Mouse (Mus musculus) heart, postnatal 0 days (tissue): ENCODE measurements around the gene 6330409D20Rik. TPM values are rescaled to one million over a fixed set of nuclear protein-coding genes. Genes with fewer than 3 reads are reported as not detected.

Source experiments
- ATAC-seq: fragments of 200-750 bp; cut with Nextera tagmentation; 2 replicates; pipeline ENCODE4 v1.8.0; 2017; ENCODE audit warnings: low read depth, moderate number of reproducible peaks, moderate library complexity; ENCODE audit not compliant: insufficient read depth
- DNase-seq: peaks from one replicate; pipeline ENCODE4 v3.0.0-alpha.2; 2016; ENCODE audit warnings: low spot score
- H3K27ac ChIP-seq: fragments of 300-500 bp; sonication (generic); 2 replicates; pipeline ENCODE4 v1.5.1; 2014; ENCODE audit warnings: low read depth, mild to moderate bottlenecking
- H3K27me3 ChIP-seq: fragments of 300-500 bp; sonication (generic); 2 replicates; pipeline ENCODE4 v1.6.1; 2014; ENCODE audit warnings: low read length, mixed read lengths; ENCODE audit not compliant: control insufficient read depth, insufficient read depth
- H3K36me3 ChIP-seq: fragments of 300-500 bp; sonication (generic); replicated peaks from 2 replicates; pipeline ENCODE4 v1.6.1; 2014; ENCODE audit warnings: low read length, mixed read lengths; ENCODE audit not compliant: control insufficient read depth, insufficient read depth
- H3K4me1 ChIP-seq: fragments of 300-500 bp; sonication (generic); 2 replicates; pipeline ENCODE4 v1.6.1; 2014; ENCODE audit warnings: antibody characterized with exemption; ENCODE audit not compliant: control insufficient read depth, insufficient read depth
- H3K4me2 ChIP-seq: fragments of 300-500 bp; sonication (generic); 2 replicates; pipeline ENCODE4 v1.6.1; 2014; ENCODE audit warnings: low read depth, mild to moderate bottlenecking, low read length, moderate library complexity
- H3K4me3 ChIP-seq: fragments of 300-500 bp; sonication (generic); 2 replicates; pipeline ENCODE4 v1.5.1; 2014; ENCODE audit warnings: low read depth, low read length
- H3K9ac ChIP-seq: fragments of 300-500 bp; sonication (generic); replicated peaks from 2 replicates; pipeline ENCODE4 v1.6.1; 2014; ENCODE audit warnings: low read depth, low read length, mixed read lengths
- H3K9me3 ChIP-seq: fragments of 300-500 bp; sonication (generic); replicated peaks from 2 replicates; pipeline ENCODE4 v1.6.1; 2016; ENCODE audit warnings: low read length; ENCODE audit not compliant: control insufficient read depth
- CTCF ChIP-seq: IDR thresholded peaks from 2 replicates; pipeline ENCODE4 v1.5.1; 2016; ENCODE audit warnings: antibody characterized with exemption, control low read depth, low read depth
- EP300 ChIP-seq: IDR thresholded peaks from 2 replicates; pipeline ENCODE4 v1.6.1; 2016; ENCODE audit warnings: antibody characterized with exemption, low read depth
- WGBS: fragments of 180-500 bp; shearing (Covaris S2); extraction: QIAGEN DNeasy Blood & Tissue Kit; methylation state at CpG from one replicate; pipeline ENCODE4 v1.1.7; 2014; 5-methylcytosine and 5-hydroxymethylcytosine counted together
- polyA plus RNA-seq: library from polyadenylated mRNA; unstranded; fragments of >200 nt; fragmentation: Nextera tagmentation; extraction: Ambion mirVana; gene quantifications from 2 replicates; pipeline ENCODE4 v1.2.1, GENCODE M21; 2015
- total RNA-seq: library from RNA; depleted of rRNA; stranded (reverse); fragments of >200 nt; gene quantifications from 2 replicates; pipeline ENCODE4 v1.2.3, GENCODE M21; 2014; ENCODE audit warnings: low replicate concordance

6330409D20Rik gene
- total and polyA plus RNA-seq, 2 experiments from 2014 or later = 0.15 TPM; not detected in 1

DNA sequence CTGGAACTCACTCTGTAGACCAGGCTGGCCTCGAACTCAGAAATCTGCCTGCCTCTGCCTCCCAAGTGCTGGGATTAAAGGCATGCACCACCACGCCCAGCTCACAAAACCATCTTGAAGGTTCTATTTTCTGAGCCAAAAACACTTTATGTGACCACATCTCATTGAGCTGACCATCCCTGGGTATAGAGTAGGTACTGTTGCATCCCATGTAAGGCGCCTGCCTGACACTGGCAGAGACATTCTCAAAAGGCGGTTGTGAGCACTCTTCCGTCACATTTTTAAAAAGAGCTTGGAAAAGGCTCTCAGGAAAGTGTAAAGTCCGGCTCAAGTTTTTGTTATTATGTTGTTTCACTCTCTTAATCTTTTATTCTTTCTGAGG lies 15.8 kb upstream of the 6330409D20Rik start:
- DNase-seq (no peak), ATAC-seq (no peak)
- Histone ChIP-seq H3K36me3 (peaks cover 49% of the 10 kb centered on the region), H3K27me3 (no peaks in the 10 kb centered on the region), H3K4me1 (no peaks in the 10 kb centered on the region), H3K9me3 (no peaks in the 10 kb centered on the region), H3K4me3 (peak overlapping the region; percentile 60; the same call in 1 of the 2 replicates), H3K27ac (no peak overlapping the region), H3K9ac (no peak overlapping the region), H3K4me2 (0 out of 2 replicates have a peak overlapping the region, but pooled peaks have one; percentile 65)
- WGBS = 32% methylated on average over 6 of the region's 6 CpGs
- TF ChIP-seq CTCF (no peak), EP300 (no peak; the same call in 1 of the 2 replicates)

DNA sequence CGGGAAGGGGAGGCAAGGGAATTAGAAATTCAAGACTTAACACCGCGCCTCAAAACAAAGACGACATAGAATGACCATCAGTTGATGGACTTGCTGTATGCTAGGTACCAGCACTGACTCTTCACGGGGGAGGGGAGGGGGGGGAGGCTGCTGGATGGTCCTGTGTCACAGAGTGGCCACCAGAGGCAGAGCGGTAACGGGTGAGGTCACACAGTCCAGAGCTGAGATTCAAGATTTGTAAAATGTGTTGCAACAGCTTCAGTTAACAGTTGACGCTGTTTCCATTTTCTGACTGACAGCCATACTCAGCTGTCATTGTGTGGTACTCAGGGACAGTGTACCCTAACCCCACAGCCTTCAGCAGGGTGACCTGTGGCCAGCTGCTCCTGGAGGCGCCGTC lies 11.4 kb upstream of the 6330409D20Rik start:
- Histone ChIP-seq H3K36me3 (peaks cover 52% of the 10 kb centered on the region), H3K27me3 (no peaks in the 10 kb centered on the region), H3K4me2 (peak overlapping the region; percentile 64), H3K4me3 (no peak overlapping the region), H3K9me3 (no peaks in the 10 kb centered on the region), H3K4me1 (no peaks in the 10 kb centered on the region), H3K27ac (no peak overlapping the region), H3K9ac (no peak overlapping the region)
- 60% methylated on average over 10 of the region's 10 CpGs for WGBS
- ATAC-seq = no peak
- no peak for TF ChIP-seq EP300
- TF ChIP-seq CTCF = peak; percentile 35
- peak; percentile 27 for DNase-seq

DNA sequence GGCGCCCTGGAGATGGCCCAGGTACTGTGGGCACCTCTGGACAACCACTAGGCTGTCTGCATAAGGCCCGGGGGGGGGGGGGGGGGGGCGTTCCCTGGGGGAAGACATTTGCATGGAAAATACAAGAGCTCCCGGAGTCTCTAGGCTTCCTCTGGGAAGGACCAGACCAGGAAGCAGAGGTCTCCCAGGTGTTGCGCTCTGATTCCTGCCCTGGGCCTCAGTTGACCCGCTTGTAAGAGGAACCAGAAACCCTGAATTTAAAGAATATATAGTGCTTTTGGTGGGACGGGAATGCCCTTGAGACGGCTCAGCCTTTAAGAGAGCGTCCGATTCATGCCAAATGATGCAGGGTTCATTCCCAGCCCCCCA lies 10.8 kb upstream of the 6330409D20Rik start:
- H3K9ac ChIP-seq = no peak overlapping the region

DNA sequence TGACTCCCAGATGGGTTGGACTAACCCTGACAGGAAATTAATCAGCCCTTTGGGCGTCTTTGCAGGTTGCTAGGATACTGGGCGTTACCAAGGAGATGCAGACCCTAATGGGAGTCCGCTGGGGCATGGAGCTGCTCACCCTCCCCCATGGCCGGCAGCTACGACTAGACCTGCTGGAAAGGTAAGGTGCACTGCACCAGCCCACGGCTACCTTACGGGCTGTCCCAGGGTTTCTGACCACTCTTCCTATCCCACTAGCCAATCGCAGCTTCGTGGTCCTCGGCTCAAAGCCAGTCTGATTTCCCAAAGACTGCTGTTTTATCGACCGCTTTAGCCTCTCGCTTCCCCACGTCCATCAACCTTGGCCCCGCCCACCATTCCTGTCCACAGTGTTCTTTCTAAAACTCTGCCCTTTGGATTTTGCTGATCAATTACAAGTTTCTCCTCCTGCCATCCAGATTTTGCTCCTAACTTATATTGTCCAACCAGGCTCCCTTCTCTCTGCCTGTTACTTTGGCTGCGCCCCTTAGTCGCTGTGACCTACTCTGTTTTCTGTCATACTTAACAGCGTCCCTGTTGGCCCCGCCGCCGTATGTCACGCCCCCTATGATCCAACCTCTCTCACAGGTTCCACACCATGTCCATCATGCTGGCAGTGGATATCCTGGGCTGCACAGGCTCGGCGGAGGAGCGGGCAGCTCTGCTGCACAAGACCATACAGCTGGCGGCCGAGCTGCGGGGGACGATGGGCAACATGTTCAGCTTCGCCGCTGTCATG lies 10.3 kb upstream of the 6330409D20Rik start:
- WGBS = 21% methylated on average over 31 of the region's 31 CpGs
- DNase-seq (peak; percentile 66), ATAC-seq (peak; percentile 95)
- Histone ChIP-seq H3K27ac (no peak overlapping the region), H3K9me3 (no peaks in the 10 kb centered on the region), H3K36me3 (peaks cover 61% of the 10 kb centered on the region), H3K27me3 (no peaks in the 10 kb centered on the region), H3K9ac (0 out of 2 replicates have a peak overlapping the region, but pooled peaks have one; percentile 20), H3K4me1 (no peaks in the 10 kb centered on the region), H3K4me2 (peak overlapping the region; percentile 64), H3K4me3 (peak overlapping the region; percentile 41)
- TF ChIP-seq EP300 (no peak), CTCF (no peak)

More for the DNA sequence above, 10.8 kb upstream of the 6330409D20Rik start:
- H3K27ac ChIP-seq = no peak overlapping the region
- ATAC-seq (no peak; the same call in 1 of the 2 replicates), DNase-seq (no peak)
- no peaks in the 10 kb centered on the region for H3K4me1 ChIP-seq
- H3K9me3 ChIP-seq = no peaks in the 10 kb centered on the region
- H3K36me3 ChIP-seq = peaks cover 57% of the 10 kb centered on the region
- peak overlapping the region; percentile 41 for H3K4me3 ChIP-seq
- TF ChIP-seq EP300 = no peak
- 38% methylated on average over 10 of the region's 10 CpGs for WGBS
- H3K27me3 ChIP-seq = no peaks in the 10 kb centered on the region
- H3K4me2 ChIP-seq = peak overlapping the region; percentile 64

DNA sequence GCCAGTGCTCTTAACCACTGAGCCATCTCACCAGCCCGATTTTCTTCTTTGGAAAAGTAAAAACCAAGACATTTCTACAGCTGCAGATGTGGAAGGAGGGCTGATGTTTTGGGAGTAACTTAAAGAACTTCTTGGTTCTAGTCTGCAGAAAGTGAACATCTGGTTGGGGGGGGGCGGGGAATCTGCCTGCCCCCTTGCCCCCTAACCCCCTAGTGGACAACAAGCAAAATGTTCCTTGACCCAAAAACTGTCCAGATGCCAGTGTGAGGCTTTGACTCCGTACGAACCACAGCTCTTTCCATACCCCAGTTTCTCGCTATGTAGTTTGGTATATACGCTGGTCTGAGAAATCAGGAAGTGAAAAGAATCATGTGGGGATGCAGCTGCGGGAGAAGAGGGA lies 9.4 kb upstream of the 6330409D20Rik start:
- Histone ChIP-seq H3K9me3 (no peaks in the 10 kb centered on the region), H3K4me3 (no peak overlapping the region), H3K4me2 (no peak overlapping the region), H3K9ac (no peak overlapping the region), H3K27ac (no peak overlapping the region), H3K36me3 (peaks cover 70% of the 10 kb centered on the region), H3K4me1 (no peaks in the 10 kb centered on the region), H3K27me3 (no peaks in the 10 kb centered on the region)
- no peak for ATAC-seq
- 79% methylated on average over 7 of the region's 7 CpGs for WGBS
- no peak for TF ChIP-seq EP300
- TF ChIP-seq CTCF = 0 out of 2 replicates have a peak, but pooled peaks have one; percentile 8
- no peak for DNase-seq

DNA sequence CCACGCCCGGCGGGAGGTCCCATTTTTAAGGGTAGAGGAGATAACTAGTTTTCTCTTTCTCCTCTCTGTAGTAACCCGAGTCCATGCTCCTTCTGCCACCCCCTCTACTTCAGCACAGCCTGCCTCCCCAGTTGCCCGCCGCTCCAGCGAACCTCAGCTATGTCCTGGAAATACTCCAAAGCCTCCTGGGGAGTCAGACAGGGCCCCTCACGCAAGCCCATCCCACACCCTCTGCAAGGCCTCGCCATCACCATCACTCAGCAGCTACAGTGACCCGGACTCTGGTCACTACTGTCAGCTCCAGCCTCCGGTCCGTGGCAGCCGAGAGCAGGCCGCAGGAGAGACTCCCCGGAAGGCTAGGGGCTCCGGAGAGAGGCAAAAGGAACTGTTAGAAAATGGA lies 8.3 kb upstream of the 6330409D20Rik start:
- DNase-seq (no peak), ATAC-seq (no peak)
- TF ChIP-seq EP300 = no peak
- no peak for TF ChIP-seq CTCF
- H3K9me3 ChIP-seq = no peaks in the 10 kb centered on the region
- no peaks in the 10 kb centered on the region for H3K27me3 ChIP-seq
- no peak overlapping the region for H3K4me2 ChIP-seq
- H3K4me3 ChIP-seq = no peak overlapping the region
- H3K9ac ChIP-seq = no peak overlapping the region
- H3K36me3 ChIP-seq = peaks cover 62% of the 10 kb centered on the region
- 73% methylated on average over 16 of the region's 16 CpGs for WGBS
- H3K4me1 ChIP-seq = no peaks in the 10 kb centered on the region
- H3K27ac ChIP-seq = no peak overlapping the region
